ENCODE assay signal across 8 mouse cellular contexts in the genomic region with DNA sequence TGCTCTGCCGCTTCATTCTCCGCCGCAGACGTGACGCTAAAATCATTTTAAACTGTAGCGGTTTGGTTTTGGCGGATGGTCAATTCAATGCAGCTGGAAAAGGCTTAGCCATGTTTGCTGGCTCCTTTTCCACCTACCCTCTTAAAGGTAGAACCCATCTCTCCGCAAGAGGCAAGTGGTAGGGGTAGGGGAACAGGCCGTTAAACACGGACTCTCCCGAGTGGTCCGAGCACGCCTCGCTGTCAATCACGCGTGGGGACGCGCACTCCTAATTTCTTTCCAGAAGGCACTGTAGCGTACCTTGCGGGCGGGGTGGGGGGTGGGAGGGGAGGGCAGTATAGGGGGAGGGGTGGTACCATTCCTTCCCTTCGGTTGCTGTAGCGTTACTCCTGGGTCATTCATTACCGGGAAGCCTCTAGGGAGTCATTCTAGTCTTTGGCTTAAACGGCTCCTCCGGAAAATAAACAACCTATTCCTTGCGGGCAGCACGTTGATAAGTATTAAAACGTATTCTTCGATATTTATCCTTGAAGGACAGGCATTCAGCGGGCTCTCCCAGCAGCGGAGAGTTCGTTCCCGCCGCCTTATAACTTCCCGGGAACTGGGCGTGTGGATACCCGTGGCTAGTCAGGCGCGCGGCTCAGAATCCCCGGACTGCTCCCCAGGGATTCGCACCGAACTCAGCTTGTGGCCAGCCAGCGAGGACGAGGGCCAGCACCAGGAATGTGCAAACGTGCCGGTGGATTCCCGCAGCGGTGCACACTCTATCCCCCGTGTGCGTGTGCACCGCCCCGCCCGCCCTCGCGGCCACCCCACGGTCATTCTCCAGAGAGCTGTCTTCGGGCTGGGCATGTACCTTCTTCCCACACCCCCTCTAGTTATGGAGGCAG. TPM values are rescaled to one million over a fixed set of nuclear protein-coding genes. Genes with fewer than 3 reads are reported as not detected.
A peak's percentile ranks its signal among the peaks of the same experiment; 100 is the strongest.
DNase-seq lines count a peak whose midpoint lies in the region; ATAC-seq and TF ChIP-seq lines count a peak whose summit lies in the region.

No protein-coding gene starts in this region.

- no peak overlapping the region for H3K9ac ChIP-seq in ES-Bruce4 (ENCODE audit: low read depth, poor library complexity, severe bottlenecking)
- peak overlapping the region; percentile 67 for H3K9ac ChIP-seq in embryonic facial prominence, embryonic 12.5 days
- H3K9ac ChIP-seq in neural tube, embryonic 12.5 days = peak overlapping the region; percentile 58

- H3K27ac ChIP-seq in ES-Bruce4 (ENCODE audit: insufficient read depth, low read length) = no peak overlapping the region
- H3K27ac ChIP-seq in embryonic facial prominence, embryonic 12.5 days = peak overlapping the region; percentile 82
- H3K27ac ChIP-seq in neural tube, embryonic 12.5 days = no peak overlapping the region

- no peak for TF ChIP-seq EP300 in ES-Bruce4 (IDR thresholded peaks at IDR 0.05; ENCODE audit: insufficient read depth, low read depth, low read length)

- TF ChIP-seq CTCF in ES-Bruce4 (IDR thresholded peaks at IDR 0.05; ENCODE audit: low read depth, low read length) = no peak

- ATAC-seq in embryonic facial prominence, embryonic 12.5 days (ENCODE audit: insufficient number of reproducible peaks, insufficient read depth, low FRiP score, low TSS enrichment) = no peak
- ATAC-seq in neural tube, embryonic 12.5 days (ENCODE audit: low FRiP score, low read depth) = peak; percentile 18

- H3K36me3 ChIP-seq in ES-Bruce4 (ENCODE audit: control insufficient read depth, insufficient read depth, low read length, poor library complexity, severe bottlenecking) = no peaks in the 10 kb centered on the region
- no peaks in the 10 kb centered on the region for H3K36me3 ChIP-seq in embryonic facial prominence, embryonic 12.5 days
- no peaks in the 10 kb centered on the region for H3K36me3 ChIP-seq in neural tube, embryonic 12.5 days

- WGBS in embryonic facial prominence, embryonic 12.5 days = under 1% methylated on average over 59 of the region's 59 CpGs
- WGBS in neural tube, embryonic 12.5 days = under 1% methylated on average over 59 of the region's 59 CpGs

- DNase-seq in adrenal gland, adult 2 months = peak; percentile 7
- DNase-seq in adrenal gland, adult 8-10 months = no peak
- peak; percentile 19 for DNase-seq in heart, postnatal 4 days
- DNase-seq in left cerebral cortex, postnatal 4 days = peak; percentile 46
- no peak for DNase-seq in natural killer cell, adult 2 months (ENCODE audit: low spot score in 2 of 2)

- no peak for TF ChIP-seq POLR2A in ES-Bruce4 (IDR thresholded peaks at IDR 0.05; ENCODE audit: insufficient read depth, low read length)

- intact Hi-C loops in left cerebral cortex, postnatal 4 days (cut with DNase I) = no loop called here

- H3K4me3 ChIP-seq in ES-Bruce4 (ENCODE audit: low read depth, low read length) = peak overlapping the region; percentile 61
- peak overlapping the region; percentile 58 for H3K4me3 ChIP-seq in embryonic facial prominence, embryonic 12.5 days
- H3K4me3 ChIP-seq in neural tube, embryonic 12.5 days = peak overlapping the region; percentile 58

- H3K27me3 ChIP-seq in ES-Bruce4 (ENCODE audit: control insufficient read depth, insufficient read depth, low read length, poor library complexity, severe bottlenecking) = peaks cover 26% of the 10 kb centered on the region
- H3K27me3 ChIP-seq in embryonic facial prominence, embryonic 12.5 days = peaks cover 12% of the 10 kb centered on the region; the same call in 1 of the 2 replicates
- peaks cover 18% of the 10 kb centered on the region; the same call in 1 of the 2 replicates for H3K27me3 ChIP-seq in neural tube, embryonic 12.5 days (replicated peaks)

- H3K4me2 ChIP-seq in embryonic facial prominence, embryonic 12.5 days (replicated peaks) = peak overlapping the region; percentile 96
- H3K4me2 ChIP-seq in neural tube, embryonic 12.5 days (replicated peaks) = peak overlapping the region; percentile 97

- no peaks in the 10 kb centered on the region for H3K9me3 ChIP-seq in ES-Bruce4 (replicated peaks; ENCODE audit: control insufficient read depth, insufficient read depth, low read length, poor library complexity, severe bottlenecking)
- H3K9me3 ChIP-seq in embryonic facial prominence, embryonic 12.5 days = no peaks in the 10 kb centered on the region
- no peaks in the 10 kb centered on the region for H3K9me3 ChIP-seq in neural tube, embryonic 12.5 days

- H3K4me1 ChIP-seq in ES-Bruce4 (ENCODE audit: control insufficient read depth, insufficient read depth, low read length) = no peaks in the 10 kb centered on the region
- peaks cover 8% of the 10 kb centered on the region for H3K4me1 ChIP-seq in embryonic facial prominence, embryonic 12.5 days
- H3K4me1 ChIP-seq in neural tube, embryonic 12.5 days = peaks cover 6% of the 10 kb centered on the region; the same call in 1 of the 2 replicates

RNA-seq across cellular contexts. Expression of a gene that starts 1.5 kb away (rescaled TPM):
- 1 to 10 TPM; 4.5 to 8.9 TPM for total RNA-seq in adrenal gland, adult 2 months (2021)
- polyA plus RNA-seq in adrenal gland, adult 2 months (2012; rRNA removed) = 4.2 and 6.1 TPM in 2 replicates
- total RNA-seq in adrenal gland, adult 8-10 months (2022) = 10 to 100 TPM in 1 of 4 experiments, 1 to 10 TPM in 3; 6.8 to 11.4 (median 8.0) TPM
- polyA plus RNA-seq in ES-Bruce4 (2011; ENCODE audit: insufficient read depth, insufficient read length, low read depth, missing spikeins) = 0.14 TPM in 1 of 2 replicates, not detected in the other
- 6.5 and 7.6 TPM in 2 replicates for polyA plus RNA-seq in embryonic facial prominence, embryonic 12.5 days (2016; fragmentation: Nextera tagmentation; extraction: Ambion mirVana)
- total RNA-seq in heart, postnatal 4 days (2021) = under 1 TPM; 0.07 to 0.24 TPM
- 100 to 1,000 TPM; 166 to 188 TPM for total RNA-seq in left cerebral cortex, postnatal 4 days (2021)
- polyA plus RNA-seq in neural tube, embryonic 12.5 days (2016; fragmentation: Nextera tagmentation; extraction: Ambion mirVana) = 5.8 and 9.1 TPM in 2 replicates

Comparison
In these comparisons a context has a peak if more than half of its experiments do, and no peak if none do; other contexts are left out.
1. DNase-seq: peak in adrenal gland, adult 2 months (single experiment), heart, postnatal 4 days (single experiment) and left cerebral cortex, postnatal 4 days (single experiment); none in adrenal gland, adult 8-10 months (single experiment) and natural killer cell, adult 2 months (0 of 2).
2. RNA of a gene that starts 1.5 kb away (total RNA-seq): 166 to 188 TPM in left cerebral cortex, postnatal 4 days; 6.8 to 11.4 TPM in adrenal gland, adult 8-10 months, 4.5 to 8.9 TPM in adrenal gland, adult 2 months and 0.07 to 0.24 TPM in heart, postnatal 4 days; every median in the first group is over 10 times any median in the second.
3. Peak in every context shown above with its lines, with median percentiles within 50 percentile points of each other: H3K4me3 ChIP-seq.